Mouse (Mus musculus) spleen, adult 2 months (tissue): ENCODE results near the gene Plch2.

ENCODE experiments used
- CTCF ChIP-seq: fragments of 200-500 bp; IDR thresholded peaks from 2 replicates; pipeline ENCODE4 v1.5.1; 2011; ENCODE audit warnings: mild to moderate bottlenecking, inconsistent platforms; ENCODE audit not compliant: insufficient read depth, insufficient read length, insufficient replicate concordance; ENCODE audit errors: extremely low read depth
- POLR2A ChIP-seq: fragments of 200-500 bp; IDR thresholded peaks from 2 replicates; pipeline ENCODE4 v1.6.1; 2011; ENCODE audit warnings: low read depth, low read length, inconsistent platforms

DNA sequence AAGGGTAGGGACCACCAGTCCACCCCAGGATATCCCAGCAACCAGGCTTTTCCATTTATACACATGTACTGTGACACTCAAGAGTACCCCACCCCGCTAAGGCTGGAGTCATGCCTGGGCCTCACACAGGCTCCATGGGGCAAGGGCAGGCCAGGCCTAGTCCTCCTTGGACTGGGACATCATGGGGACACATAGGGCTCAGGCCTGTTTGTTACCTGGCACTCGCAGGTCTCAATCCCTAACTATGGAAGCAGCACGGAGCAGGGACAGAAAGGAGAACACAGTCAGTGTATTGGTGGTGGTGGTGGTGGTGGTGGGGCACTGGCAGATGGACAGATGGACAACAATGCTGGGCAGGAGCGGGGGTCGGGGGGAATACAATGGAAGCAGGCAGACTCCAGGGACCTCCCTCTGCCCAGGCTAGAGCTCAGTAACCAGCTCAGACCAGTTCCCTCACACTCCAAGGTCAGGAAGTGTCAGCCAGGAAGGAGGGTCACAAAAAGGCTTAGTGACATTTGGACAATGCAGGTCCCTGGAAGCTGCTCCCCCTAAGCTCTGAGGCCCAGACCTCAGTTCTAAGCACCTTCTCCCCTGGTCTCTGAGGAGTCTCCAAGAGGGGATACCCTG, 71.3 kb downstream of the Plch2 start:
- TF ChIP-seq POLR2A (no peak), CTCF (no peak)
